Comparison of ENCODE assay signal across 13 mouse cellular contexts in the genomic region with DNA sequence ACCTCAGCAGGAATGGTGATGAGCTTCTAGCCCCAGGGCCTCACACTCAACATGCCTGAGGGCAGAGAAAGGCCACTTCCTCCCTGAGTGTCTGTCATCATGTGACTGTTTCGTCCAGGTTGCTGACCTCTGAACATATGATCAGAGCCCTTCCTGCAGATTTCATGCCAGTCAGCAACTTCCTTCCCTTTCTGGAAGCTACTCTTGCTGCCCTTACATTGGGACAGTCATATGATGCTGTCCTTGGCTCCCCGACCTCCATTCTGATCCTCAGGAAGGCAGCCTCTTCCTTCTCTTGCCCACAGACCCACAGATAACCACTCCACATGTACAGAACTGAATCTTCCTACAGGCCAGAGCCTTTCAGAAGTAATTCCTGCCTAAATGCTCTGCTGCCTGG. TPM values are rescaled to one million over a fixed set of nuclear protein-coding genes. Genes with fewer than 3 reads are reported as not detected.
A peak's percentile ranks its signal among the peaks of the same experiment; 100 is the strongest.
DNase-seq lines count a peak whose midpoint lies in the region; ATAC-seq and TF ChIP-seq lines count a peak whose summit lies in the region.
"Had no signal": no experiment of that assay in that cellular context is flagged by ENCODE, and none has a peak within 500 bp of the region (broad histone marks: within the 10 kb centered on the region; RNA-seq: fewer than 3 reads in every experiment).

No protein-coding gene starts in this region.

- ATAC-seq in granulocyte monocyte progenitor cell, adult 5-6 weeks (replicated peaks; ENCODE audit: poor library complexity, severe bottlenecking): peak; percentile 54
- peak; percentile 56 for ATAC-seq in neutrophil, adult 5-6 weeks (ENCODE audit: extremely low read depth, insufficient number of reproducible peaks, low FRiP score, poor library complexity, severe bottlenecking)
- ATAC-seq in hindbrain, postnatal 0 days: no peak
- ATAC-seq: midbrain, embryonic 16.5 days had no signal

- no peaks in the 10 kb centered on the region for H3K4me1 ChIP-seq in hindbrain, postnatal 0 days (ENCODE audit: insufficient read depth, low read length)

- H3K9me3 ChIP-seq in hindbrain, postnatal 0 days (ENCODE audit: low read length): no peaks in the 10 kb centered on the region

- no peak overlapping the region for H3K4me2 ChIP-seq in hindbrain, postnatal 0 days (ENCODE audit: low read depth, low read length)

- DNase-seq in left cerebral cortex, adult 2 months (ENCODE audit: extremely low spot score in 1 of 2, low spot score in 2 of 2): no peak
- no peak for DNase-seq in left cerebral cortex, postnatal 10 days (ENCODE audit: extremely low spot score in 1 of 2, low spot score in 2 of 2)
- DNase-seq in kidney, postnatal 25 days: peak; percentile 43 to 65
- no peak for DNase-seq in gastrocnemius, postnatal 14 days
- no peak for DNase-seq in hindbrain, postnatal 0 days (ENCODE audit: low spot score)
- DNase-seq: layer of hippocampus, postnatal 36 days; right cerebral cortex, adult 18-20 months; thymus, adult 18-20 months had no signal

- H3K9ac ChIP-seq in hindbrain, postnatal 0 days (replicated peaks; ENCODE audit: low read length): no peak overlapping the region

- H3K27ac ChIP-seq in left cerebral cortex, adult 2 months: peak overlapping the region; percentile 10; the same call in 1 of the 2 replicates
- H3K27ac ChIP-seq in hindbrain, postnatal 0 days: no peak overlapping the region

- WGBS in hindbrain, postnatal 0 days: 63% methylated on average over 2 of the region's 2 CpGs

- no peak overlapping the region for H3K4me3 ChIP-seq in left cerebral cortex, adult 2 months
- no peak overlapping the region for H3K4me3 ChIP-seq in hindbrain, postnatal 0 days (ENCODE audit: low read length)
- H3K4me3 ChIP-seq: erythroblast, embryonic 14.5 days had no signal

- H3K36me3 ChIP-seq in hindbrain, postnatal 0 days (ENCODE audit: insufficient read depth, low read length): no peaks in the 10 kb centered on the region

- no peaks in the 10 kb centered on the region for H3K27me3 ChIP-seq in hindbrain, postnatal 0 days (ENCODE audit: insufficient read depth, low read length)

- intact Hi-C loops in left cerebral cortex, adult 2 months (cut with DNase I): no loop called here
- intact Hi-C loops in left cerebral cortex, postnatal 10 days (cut with DNase I): no loop called here
- intact Hi-C loops in gastrocnemius, postnatal 14 days (cut with DNase I; ENCODE audit: low total_unique reads): no loop called here

- TF ChIP-seq CTCF in left cerebral cortex, adult 2 months (IDR thresholded peaks at IDR 0.05): no peak
- TF ChIP-seq CTCF in hindbrain, postnatal 0 days (IDR thresholded peaks at IDR 0.05; ENCODE audit: low read depth): no peak

RNA-seq across cellular contexts. Expression of gene Ctsd, which starts 10.2 kb away (rescaled TPM):
- 100 to 1,000 TPM; 304 TPM for total RNA-seq in left cerebral cortex, adult 2 months (2021)
- total RNA-seq in left cerebral cortex, postnatal 10 days (2021): 100 to 1,000 TPM; 244 to 255 TPM
- total RNA-seq in granulocyte monocyte progenitor cell, adult 5-6 weeks (2014; fragmentation: Nextera tagmentation): 152 and 191 TPM in 2 replicates
- total RNA-seq in granulocyte monocyte progenitor cell, adult 5-6 weeks (2017): 128 and 144 TPM in 2 replicates
- 408 and 447 TPM in 2 replicates for total RNA-seq in neutrophil, adult 5-6 weeks (2017)
- total RNA-seq in gastrocnemius, postnatal 14 days (2021): 100 to 1,000 TPM; 268 to 284 TPM
- total RNA-seq in hindbrain, postnatal 0 days (2014; rRNA removed): 638 and 755 TPM in 2 replicates
- polyA plus RNA-seq in hindbrain, postnatal 0 days (2015; fragmentation: Nextera tagmentation; extraction: Ambion mirVana): 400 and 402 TPM in 2 replicates

RNA-seq across cellular contexts. Expression of gene Gm49369, which starts 15.6 kb away (rescaled TPM):
- total RNA-seq in left cerebral cortex, adult 2 months (2021): 1 to 10 TPM; 4.3 to 4.5 TPM
- 1 to 10 TPM in 1 of 2 experiments, not detected in 1; 1.9 TPM for total RNA-seq in left cerebral cortex, postnatal 10 days (2021)
- total RNA-seq in granulocyte monocyte progenitor cell, adult 5-6 weeks (2014; fragmentation: Nextera tagmentation): not detected in 2 replicates
- total RNA-seq in granulocyte monocyte progenitor cell, adult 5-6 weeks (2017): 38.0 and 63.2 TPM in 2 replicates
- 494 and 495 TPM in 2 replicates for total RNA-seq in neutrophil, adult 5-6 weeks (2017)
- 1 to 10 TPM; 1.0 to 4.1 TPM for total RNA-seq in gastrocnemius, postnatal 14 days (2021)
- total RNA-seq in hindbrain, postnatal 0 days (2014; rRNA removed): 1.0 TPM in 1 of 2 replicates, not detected in the other
- 2.1 and 2.9 TPM in 2 replicates for polyA plus RNA-seq in hindbrain, postnatal 0 days (2015; fragmentation: Nextera tagmentation; extraction: Ambion mirVana)
- total RNA-seq: layer of hippocampus, postnatal 36 days had no signal
- polyA plus RNA-seq: heart, embryonic 14.5 days had no signal

RNA-seq across cellular contexts. Expression of gene Ifitm10, which starts 24.5 kb away (rescaled TPM):
- total RNA-seq in left cerebral cortex, adult 2 months (2021): 10 to 100 TPM; 31.4 to 36.1 TPM
- 10 to 100 TPM; 15.3 to 15.8 TPM for total RNA-seq in left cerebral cortex, postnatal 10 days (2021)
- total RNA-seq in granulocyte monocyte progenitor cell, adult 5-6 weeks (2014; fragmentation: Nextera tagmentation): 1.5 TPM in 1 of 2 replicates, not detected in the other
- total RNA-seq in granulocyte monocyte progenitor cell, adult 5-6 weeks (2017): not detected in 2 replicates
- total RNA-seq in neutrophil, adult 5-6 weeks (2017): 0.81 and 0.86 TPM in 2 replicates
- total RNA-seq in gastrocnemius, postnatal 14 days (2021): 1 to 10 TPM; 6.7 to 8.4 TPM
- 22.7 and 25.4 TPM in 2 replicates for total RNA-seq in hindbrain, postnatal 0 days (2014; rRNA removed)
- polyA plus RNA-seq in hindbrain, postnatal 0 days (2015; fragmentation: Nextera tagmentation; extraction: Ambion mirVana): 17.2 and 19.9 TPM in 2 replicates

RNA-seq across cellular contexts. Expression of gene Syt8, which starts 36.6 kb away (rescaled TPM):
- total RNA-seq in left cerebral cortex, adult 2 months (2021): not detected
- not detected for total RNA-seq in left cerebral cortex, postnatal 10 days (2021)
- not detected in 2 replicates for total RNA-seq in granulocyte monocyte progenitor cell, adult 5-6 weeks (2014; fragmentation: Nextera tagmentation)
- not detected in 2 replicates for total RNA-seq in granulocyte monocyte progenitor cell, adult 5-6 weeks (2017)
- 1.4 and 3.2 TPM in 2 replicates for total RNA-seq in neutrophil, adult 5-6 weeks (2017)
- total RNA-seq in gastrocnemius, postnatal 14 days (2021): not detected
- total RNA-seq in hindbrain, postnatal 0 days (2014; rRNA removed): not detected in 2 replicates
- polyA plus RNA-seq in hindbrain, postnatal 0 days (2015; fragmentation: Nextera tagmentation; extraction: Ambion mirVana): 0.15 TPM in 1 of 2 replicates, not detected in the other
- total RNA-seq: layer of hippocampus, postnatal 36 days had no signal
- polyA plus RNA-seq: erythroblast, embryonic 14.5 days; heart, embryonic 14.5 days; midbrain, embryonic 16.5 days had no signal

RNA-seq across cellular contexts. Expression of gene Tnni2, which starts 43.6 kb away (rescaled TPM):
- under 1 TPM in 1 of 2 experiments, not detected in 1; 0.50 TPM for total RNA-seq in left cerebral cortex, adult 2 months (2021)
- total RNA-seq in left cerebral cortex, postnatal 10 days (2021): under 1 TPM in 1 of 2 experiments, not detected in 1; 0.83 TPM
- 5.6 and 6.0 TPM in 2 replicates for total RNA-seq in granulocyte monocyte progenitor cell, adult 5-6 weeks (2014; fragmentation: Nextera tagmentation)
- total RNA-seq in granulocyte monocyte progenitor cell, adult 5-6 weeks (2017): 3.0 and 8.1 TPM in 2 replicates
- total RNA-seq in neutrophil, adult 5-6 weeks (2017): 18.2 and 31.9 TPM in 2 replicates
- over 10,000 TPM; 14,029 to 14,677 TPM for total RNA-seq in gastrocnemius, postnatal 14 days (2021)
- total RNA-seq in hindbrain, postnatal 0 days (2014; rRNA removed): 1.3 and 8.5 TPM in 2 replicates
- 0.63 TPM in 2 replicates for polyA plus RNA-seq in hindbrain, postnatal 0 days (2015; fragmentation: Nextera tagmentation; extraction: Ambion mirVana)
- total RNA-seq: layer of hippocampus, postnatal 36 days had no signal
- polyA plus RNA-seq: erythroblast, embryonic 14.5 days had no signal

Comparison
In these comparisons a context has a peak if more than half of its experiments do, and no peak if none do; other contexts are left out.
1. DNase-seq: peak in kidney, postnatal 25 days (2 of 2); none in left cerebral cortex, adult 2 months (0 of 2), left cerebral cortex, postnatal 10 days (0 of 2), gastrocnemius, postnatal 14 days (single experiment) and hindbrain, postnatal 0 days (single experiment).